ENCODE assay signal across 14 mouse cellular contexts in genomic region chr8:61573179-61573937, GRCm38 (mm10).
DNase-seq lines count a peak whose midpoint lies in the region; ATAC-seq lines count a peak whose summit lies in the region.
"Had no signal": no experiment of that assay in that cellular context is flagged by ENCODE, and none has a peak within 500 bp of the region (broad histone marks: within the 10 kb centered on the region; RNA-seq: fewer than 3 reads in every experiment).

No protein-coding gene starts in this region.

- no peak overlapping the region for H3K4me2 ChIP-seq in heart, embryonic 13.5 days
- no peak overlapping the region for H3K4me2 ChIP-seq in lung, embryonic 15.5 days
- no peak overlapping the region for H3K4me2 ChIP-seq in stomach, embryonic 15.5 days
- H3K4me2 ChIP-seq: forebrain, embryonic 12.5 days; liver, embryonic 13.5 days had no signal

- 46% methylated on average over 8 of the region's 8 CpGs for WGBS in heart, embryonic 13.5 days
- 44% methylated on average over 8 of the region's 8 CpGs for WGBS in lung, embryonic 15.5 days
- 63% methylated on average over 8 of the region's 8 CpGs for whole genome bisulfite sequencing in stomach, embryonic 15.5 days

- H3K4me3 ChIP-seq in heart, embryonic 13.5 days: no peak overlapping the region
- H3K4me3 ChIP-seq in lung, embryonic 15.5 days: no peak overlapping the region
- H3K4me3 ChIP-seq in stomach, embryonic 15.5 days (replicated peaks): no peak overlapping the region
- H3K4me3 ChIP-seq: forebrain, embryonic 12.5 days; liver, embryonic 13.5 days had no signal

- H3K36me3 ChIP-seq in heart, embryonic 13.5 days: peaks cover 13% of the 10 kb centered on the region; the same call in 1 of the 2 replicates
- H3K36me3 ChIP-seq in lung, embryonic 15.5 days: 0 out of 2 replicates have a peak, but pooled peaks cover 7% of the 10 kb centered on the region
- no peaks in the 10 kb centered on the region for H3K36me3 ChIP-seq in stomach, embryonic 15.5 days
- H3K36me3 ChIP-seq: forebrain, embryonic 12.5 days; liver, embryonic 13.5 days had no signal

- H3K4me1 ChIP-seq in heart, embryonic 13.5 days: peaks cover 78% of the 10 kb centered on the region
- H3K4me1 ChIP-seq in lung, embryonic 15.5 days: peaks cover 46% of the 10 kb centered on the region
- peaks cover 17% of the 10 kb centered on the region for H3K4me1 ChIP-seq in stomach, embryonic 15.5 days
- H3K4me1 ChIP-seq: forebrain, embryonic 12.5 days had no signal

- no peak for DNase-seq in heart, postnatal 25 days (ENCODE audit: low spot score)
- no peak for DNase-seq in lung, postnatal 25 days (ENCODE audit: low spot score)
- peak; percentile 72 for DNase-seq in ZHBTc4 (ENCODE audit: low read depth, low spot score)
- DNase-seq in kidney, postnatal 4 days: no peak
- DNase-seq: cerebellum, adult 9-11 months; layer of hippocampus, adult 9-11 months; liver, embryonic 13.5 days; right cerebral cortex, adult 18-20 months; thymus, adult 18-20 months had no signal

- 0 out of 2 replicates have a peak overlapping the region, but pooled peaks have one; percentile 8 for H3K9ac ChIP-seq in heart, embryonic 13.5 days
- H3K9ac ChIP-seq in lung, embryonic 15.5 days: no peak overlapping the region
- H3K9ac ChIP-seq in stomach, embryonic 15.5 days: no peak overlapping the region
- H3K9ac ChIP-seq: forebrain, embryonic 12.5 days; liver, embryonic 13.5 days had no signal

- ATAC-seq in heart, embryonic 13.5 days (ENCODE audit: extremely low read depth, insufficient number of reproducible peaks, low FRiP score, low TSS enrichment): no peak
- peak; percentile 26; the same call in 1 of the 2 replicates for ATAC-seq in lung, embryonic 15.5 days (ENCODE audit: borderline replicate concordance, extremely low read depth, low FRiP score, low TSS enrichment)
- no peak for ATAC-seq in stomach, embryonic 15.5 days (ENCODE audit: insufficient read depth, low FRiP score, low read depth)

- H3K27me3 ChIP-seq in heart, embryonic 13.5 days (replicated peaks): no peaks in the 10 kb centered on the region
- H3K27me3 ChIP-seq in lung, embryonic 15.5 days: no peaks in the 10 kb centered on the region
- H3K27me3 ChIP-seq in stomach, embryonic 15.5 days (replicated peaks): no peaks in the 10 kb centered on the region
- H3K27me3 ChIP-seq: forebrain, embryonic 12.5 days; liver, embryonic 13.5 days had no signal

- peak overlapping the region; percentile 36 for H3K27ac ChIP-seq in heart, embryonic 13.5 days (replicated peaks)
- peak overlapping the region; percentile 22; the same call in 1 of the 2 replicates for H3K27ac ChIP-seq in lung, embryonic 15.5 days
- H3K27ac ChIP-seq in stomach, embryonic 15.5 days: 0 out of 2 replicates have a peak overlapping the region, but pooled peaks have one; percentile 26
- H3K27ac ChIP-seq: forebrain, embryonic 12.5 days; kidney, postnatal 0 days; liver, embryonic 13.5 days had no signal

- intact Hi-C loops in heart, postnatal 25 days (cut with DNase I): no loop called here

- no peaks in the 10 kb centered on the region for H3K9me3 ChIP-seq in heart, embryonic 13.5 days
- no peaks in the 10 kb centered on the region for H3K9me3 ChIP-seq in lung, embryonic 15.5 days
- no peaks in the 10 kb centered on the region for H3K9me3 ChIP-seq in stomach, embryonic 15.5 days
- H3K9me3 ChIP-seq: forebrain, embryonic 12.5 days; liver, embryonic 13.5 days had no signal
